Mouse (Mus musculus) left cerebral cortex, adult 18-20 months (tissue): ENCODE measurements around the gene Eps8l2. TPM values are rescaled to one million over a fixed set of nuclear protein-coding genes. Genes with fewer than 3 reads are reported as not detected.
A peak's percentile ranks its signal among the peaks of the same experiment; 100 is the strongest.
"Not testable (repeated sequence)": the region's sequence is repeated elsewhere in the genome, so short reads cannot be mapped to it uniquely, and the experiment has no call there.

Source experiments
- DNase-seq, 2 experiments: peaks; one replicate each; pipeline ENCODE4 v3.0.0; 2021 to 2022; ENCODE audit warnings: low spot score in 2 of 2, mixed read lengths in 1 of 2
- total RNA-seq, 2 experiments: library from RNA; stranded (reverse); gene quantifications; 2 replicates each; pipeline ENCODE4 v1.2.3; 2021

Eps8l2 gene
- total RNA-seq, 2 experiments from 2014 or later: 3.5 to 6.3 TPM

DNA sequence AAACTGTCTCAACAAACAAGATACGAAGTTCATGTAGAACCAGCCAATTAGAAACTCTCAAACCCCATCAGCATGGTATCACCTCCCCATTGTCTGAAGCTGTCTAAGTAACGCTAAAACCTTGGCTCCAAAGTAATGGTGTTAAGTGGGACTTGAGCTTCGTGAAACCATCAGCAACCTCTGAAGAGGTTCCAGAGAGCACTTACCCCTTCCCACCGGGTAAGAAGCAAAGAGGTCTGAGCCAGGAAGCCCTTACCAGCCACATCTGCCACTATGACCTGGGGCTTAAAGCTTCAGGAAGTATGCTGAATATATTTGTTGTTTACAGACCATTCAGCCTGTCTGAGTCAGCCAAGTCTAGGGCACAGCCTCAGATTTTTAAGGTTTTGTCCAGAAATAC, 66.8 kb downstream of the Eps8l2 start:
- no peak for DNase-seq

DNA sequence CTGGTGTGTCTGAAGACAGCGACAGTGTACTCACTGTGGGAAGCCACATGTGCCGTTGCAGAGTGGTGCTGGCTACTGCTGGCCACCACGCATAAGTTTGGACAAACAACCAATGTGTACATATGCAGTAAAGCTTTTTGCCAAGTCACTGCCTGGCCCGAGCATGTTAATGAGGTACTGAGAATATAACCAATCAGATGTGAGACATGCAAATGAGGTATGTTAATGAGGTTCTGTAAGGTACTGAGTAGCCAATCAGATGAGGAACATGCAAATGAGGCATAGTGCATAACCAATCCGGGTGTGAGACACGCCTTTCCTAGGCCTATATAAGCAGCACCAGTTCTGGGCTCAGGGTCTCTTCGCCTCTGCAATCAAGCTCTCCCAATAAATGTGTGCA, 69.0 kb downstream of the Eps8l2 start:
- not testable (repeated sequence) for DNase-seq

GRCm38 (mm10) chr7:141408833-141409232, 70.2 kb downstream of the Eps8l2 start:
- DNase-seq: peak; percentile 89 to 92

GRCm38 (mm10) chr7:141410631-141411030, 72.0 kb downstream of the Eps8l2 start:
- DNase-seq: no peak

- no peak for DNase-seq
Observed at GRCm38 (mm10) chr7:141411667-141412066, 73.0 kb downstream of the Eps8l2 start.

Other genes with a start within 250 kb of the Eps8l2 start
- 1 to 10 TPM; 2.1 to 2.3 TPM for gene Sigirr, start 238.3 kb upstream of the Eps8l2 start, total RNA-seq
- gene Ano9, start 221.1 kb upstream of the Eps8l2 start, total RNA-seq: not detected
- gene Ptdss2, start 216.5 kb upstream of the Eps8l2 start, total RNA-seq: 10 to 100 TPM; 43.9 to 51.1 TPM
- gene Rnh1, start 166.0 kb upstream of the Eps8l2 start, total RNA-seq: 10 to 100 TPM; 39.0 to 43.2 TPM
- gene Hras, start 144.9 kb upstream of the Eps8l2 start, total RNA-seq: 100 to 1,000 TPM; 223 to 237 TPM
- 1 to 10 TPM; 2.7 to 4.4 TPM for gene Lrrc56, start 144.7 kb upstream of the Eps8l2 start, total RNA-seq
- not detected for gene Lmntd2, start 124.8 kb upstream of the Eps8l2 start, total RNA-seq
- 1 to 10 TPM; 1.4 to 2.5 TPM for gene Rassf7, start 123.0 kb upstream of the Eps8l2 start, total RNA-seq
- gene Phrf1, start 110.1 kb upstream of the Eps8l2 start, total RNA-seq: 10 to 100 TPM; 73.6 to 75.1 TPM
- gene Irf7, start 72.4 kb upstream of the Eps8l2 start, total RNA-seq: 1 to 10 TPM in 1 of 2 experiments, under 1 TPM in 1; 1.00 to 2.0 TPM
- gene Cdhr5, start 62.1 kb upstream of the Eps8l2 start, total RNA-seq: not detected
- not detected for gene Sct, start 59.7 kb upstream of the Eps8l2 start, total RNA-seq
- under 1 TPM; 0.33 to 0.66 TPM for gene Drd4, start 46.9 kb upstream of the Eps8l2 start, total RNA-seq
- gene Deaf1, start 11.2 kb upstream of the Eps8l2 start, total RNA-seq: 10 to 100 TPM; 62.8 to 70.5 TPM
- gene Tmem80, start 11.1 kb upstream of the Eps8l2 start, total RNA-seq: 10 to 100 TPM; 24.6 to 34.6 TPM
- gene Taldo1, start 53.3 kb downstream of the Eps8l2 start, total RNA-seq: 100 to 1,000 TPM in 1 of 2 experiments, 10 to 100 TPM in 1; 96.6 to 104 TPM
- gene Gatd1, start 75.3 kb downstream of the Eps8l2 start, total RNA-seq: 10 to 100 TPM; 40.4 to 45.1 TPM
- gene Cend1, start 90.6 kb downstream of the Eps8l2 start, total RNA-seq: 100 to 1,000 TPM; 274 to 309 TPM
- gene Slc25a22, start 99.0 kb downstream of the Eps8l2 start, total RNA-seq: 100 to 1,000 TPM; 251 to 254 TPM
- 1 to 10 TPM; 1.1 to 1.4 TPM for gene Pidd1, start 105.1 kb downstream of the Eps8l2 start, total RNA-seq
- gene Rplp2, start 108.5 kb downstream of the Eps8l2 start, total RNA-seq: 100 to 1,000 TPM; 555 to 600 TPM
- gene Pnpla2, start 116.3 kb downstream of the Eps8l2 start, total RNA-seq: 10 to 100 TPM; 23.6 to 24.8 TPM
- gene Cracr2b, start 122.2 kb downstream of the Eps8l2 start, total RNA-seq: 1 to 10 TPM; 3.7 to 4.5 TPM
- 10 to 100 TPM; 28.9 to 29.1 TPM for gene Cd151, start 128.5 kb downstream of the Eps8l2 start, total RNA-seq
- gene Polr2l, start 136.3 kb downstream of the Eps8l2 start, total RNA-seq: 10 to 100 TPM; 36.6 to 41.6 TPM
- gene Tspan4, start 136.4 kb downstream of the Eps8l2 start, total RNA-seq: 10 to 100 TPM; 10.3 to 11.6 TPM
- gene Chid1, start 201.0 kb downstream of the Eps8l2 start, total RNA-seq: 10 to 100 TPM; 60.4 to 72.2 TPM
- gene Ap2a2, start 223.3 kb downstream of the Eps8l2 start, total RNA-seq: 100 to 1,000 TPM; 198 to 218 TPM